Mouse (Mus musculus): ENCODE measurements around the gene Ttll11. TPM values are rescaled to one million over a fixed set of nuclear protein-coding genes. Genes with fewer than 3 reads are reported as not detected.

Gene Ttll11
- total RNA-seq, 2 experiments from 2014 or later: 1.7 to 2.1 TPM

DNA sequence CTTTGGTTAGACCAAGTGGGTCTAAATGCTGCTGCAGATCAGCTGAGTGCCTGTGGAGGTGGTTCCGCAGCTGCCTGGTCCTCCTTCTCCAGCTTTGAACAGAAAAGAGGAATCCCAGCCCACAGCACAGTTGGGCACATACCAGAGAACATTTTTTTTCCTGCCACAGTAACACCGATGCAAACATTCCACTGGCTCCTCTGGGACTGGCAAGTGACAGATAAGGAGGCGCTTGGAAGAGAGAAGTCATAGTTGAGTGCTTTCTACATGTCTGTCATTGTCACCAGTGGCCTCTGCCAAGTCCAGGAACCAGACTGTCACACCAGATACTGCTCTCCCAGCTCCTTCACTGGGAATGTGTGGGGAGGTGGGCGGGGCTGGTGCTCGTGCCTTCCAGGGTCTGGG is 204.1 kb downstream of the Ttll11 start:
- DNase-seq (ENCODE audit: low spot score): no peak

DNA sequence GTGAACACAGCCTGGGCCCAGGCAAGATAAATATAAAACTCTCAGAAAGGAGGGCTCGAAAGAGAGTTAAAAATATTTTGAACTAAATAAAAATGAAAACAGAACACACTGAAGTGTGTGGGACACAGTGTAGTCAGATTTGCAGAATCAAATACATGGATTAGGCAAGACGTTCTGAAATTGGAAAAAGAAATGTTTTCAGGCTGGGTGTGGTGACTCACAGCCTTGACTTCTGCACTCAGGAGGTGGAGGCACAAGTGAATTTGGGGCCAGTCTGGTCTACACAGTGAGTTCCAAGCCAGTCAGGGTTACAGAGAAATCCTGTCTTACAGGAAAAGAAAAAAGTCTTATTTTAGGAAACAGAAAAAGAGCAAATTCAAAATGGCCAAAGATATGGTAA is 209.2 kb downstream of the Ttll11 start:
- DNase-seq (ENCODE audit: low spot score): no peak

DNA sequence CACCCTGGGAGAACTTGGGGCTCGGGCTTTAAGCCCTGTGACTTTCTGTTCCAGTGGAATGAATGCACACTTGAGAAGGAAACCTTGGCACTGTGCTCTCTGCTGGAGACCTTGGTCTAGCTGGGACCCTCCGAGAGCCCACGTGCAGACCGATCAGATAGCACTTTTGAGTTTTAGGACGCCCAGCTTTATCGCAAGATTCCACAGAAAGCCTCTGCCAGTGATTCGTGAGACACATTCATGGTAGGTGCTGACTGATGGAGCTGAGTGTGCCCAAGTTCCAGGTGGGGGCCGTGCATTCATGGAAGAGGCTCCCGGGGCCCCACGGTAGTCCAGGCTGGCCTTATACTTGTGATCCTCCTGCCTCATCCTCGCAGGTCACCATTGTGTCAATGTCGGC is 210.3 kb downstream of the Ttll11 start:
- DNase-seq (ENCODE audit: low spot score): no peak

DNA sequence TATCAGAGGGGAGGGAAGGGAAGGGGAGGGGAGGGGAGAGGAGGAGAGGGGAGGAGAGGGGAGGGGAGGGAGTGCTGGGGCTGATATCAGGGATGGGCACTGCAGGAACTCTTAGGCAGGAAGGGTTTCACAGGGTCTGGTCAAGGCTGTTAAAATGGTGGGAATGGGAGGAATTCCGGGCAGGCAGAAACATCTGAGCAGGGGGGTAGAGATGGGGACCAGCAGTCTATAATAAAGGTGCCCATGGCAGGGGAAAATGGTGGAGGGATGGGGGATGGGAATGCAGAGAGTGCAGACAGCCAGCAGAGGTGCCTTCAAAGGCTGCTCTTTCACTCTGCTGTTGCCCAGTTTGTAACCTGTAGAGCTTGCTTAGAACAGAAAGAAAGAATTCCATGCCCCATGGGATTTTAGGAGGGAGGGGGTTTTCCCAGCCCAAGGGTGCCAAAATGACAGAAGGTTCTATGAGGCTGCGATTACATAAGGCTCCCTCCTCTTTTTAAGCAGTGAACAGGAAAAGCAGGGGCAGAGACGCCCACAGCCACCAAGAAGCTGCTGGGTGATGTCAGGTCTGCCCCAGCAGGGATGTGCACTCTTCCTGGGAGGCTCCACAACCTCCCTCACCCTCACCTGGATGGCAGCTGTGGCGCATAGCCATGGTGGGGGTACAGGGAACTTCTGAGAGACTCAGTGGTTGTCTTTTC is 211.0 kb downstream of the Ttll11 start:
- DNase-seq (ENCODE audit: low spot score): no peak

DNA sequence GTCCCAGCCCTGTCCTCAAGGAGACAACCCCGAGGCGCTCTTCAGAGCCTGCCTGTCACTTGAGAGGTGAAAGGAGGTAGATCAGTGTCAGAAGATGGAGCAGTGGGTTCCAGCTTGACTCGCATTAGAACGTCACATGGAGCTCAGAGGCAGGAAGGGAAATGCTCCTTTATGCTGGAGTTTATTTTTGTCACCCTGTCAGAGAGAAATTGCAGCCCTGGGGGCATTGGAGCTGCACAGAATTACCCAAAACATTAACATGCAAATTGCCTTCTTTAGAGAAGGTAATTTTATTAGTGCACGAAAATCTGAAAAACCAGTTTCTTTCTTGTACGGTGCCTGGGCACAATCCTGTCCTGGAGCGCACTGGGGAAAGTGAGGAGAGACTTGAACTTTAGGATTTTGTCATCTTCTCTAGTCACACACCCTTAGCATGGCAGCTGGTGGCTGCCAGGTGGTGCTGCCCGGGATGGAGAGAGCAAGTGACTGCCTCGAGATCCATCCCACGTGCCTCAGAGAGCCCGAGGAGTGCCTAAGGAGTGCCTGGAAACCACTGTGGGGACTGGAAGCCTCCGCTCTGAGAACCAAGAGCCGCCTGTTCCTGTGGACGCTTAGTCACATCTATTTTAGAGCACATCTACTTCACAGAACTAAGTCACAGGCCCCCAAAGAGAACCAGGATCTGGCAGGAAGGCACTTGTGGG is 211.7 kb downstream of the Ttll11 start:
- no peak for DNase-seq (ENCODE audit: low spot score)

DNA sequence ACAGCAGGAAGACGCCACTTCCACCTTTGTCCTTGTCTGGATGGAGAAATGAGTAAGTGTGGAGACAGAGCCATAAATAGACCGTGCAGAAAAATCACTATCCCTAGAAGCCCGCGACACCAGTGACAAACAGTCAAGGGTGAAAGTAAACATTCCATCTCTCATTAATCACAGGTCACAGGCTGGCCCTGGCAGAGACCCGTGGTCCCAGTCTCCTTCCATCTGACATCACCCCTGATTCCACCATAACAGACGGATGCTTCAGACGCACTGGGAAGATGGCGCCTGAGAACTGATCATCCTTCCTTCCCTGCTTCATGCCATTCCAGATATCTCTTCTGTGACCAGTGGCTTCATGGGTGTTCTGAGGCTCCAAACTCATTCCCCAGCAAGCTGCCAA is 215.4 kb downstream of the Ttll11 start:
- DNase-seq (ENCODE audit: low spot score): no peak

DNA sequence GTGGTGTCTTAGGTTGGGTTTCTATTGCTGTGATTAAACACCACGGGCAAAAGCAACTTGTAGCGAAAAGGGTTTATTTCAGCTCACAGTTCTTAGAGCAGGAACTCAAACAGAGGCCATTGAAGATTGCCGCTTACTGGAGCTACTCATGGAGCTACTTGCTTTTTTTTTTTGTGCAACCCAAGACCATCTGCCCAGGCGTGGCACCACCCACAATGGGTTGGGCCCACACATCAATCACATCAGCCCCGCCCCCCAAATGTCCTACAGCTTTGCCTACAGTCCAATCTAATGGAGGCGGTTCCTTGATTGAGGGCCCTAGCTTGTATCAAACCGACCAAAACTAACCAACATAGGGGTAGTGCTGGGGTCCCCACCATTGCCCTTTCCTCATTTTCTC is 215.9 kb downstream of the Ttll11 start:
- no peak for DNase-seq (ENCODE audit: low spot score)

DNA sequence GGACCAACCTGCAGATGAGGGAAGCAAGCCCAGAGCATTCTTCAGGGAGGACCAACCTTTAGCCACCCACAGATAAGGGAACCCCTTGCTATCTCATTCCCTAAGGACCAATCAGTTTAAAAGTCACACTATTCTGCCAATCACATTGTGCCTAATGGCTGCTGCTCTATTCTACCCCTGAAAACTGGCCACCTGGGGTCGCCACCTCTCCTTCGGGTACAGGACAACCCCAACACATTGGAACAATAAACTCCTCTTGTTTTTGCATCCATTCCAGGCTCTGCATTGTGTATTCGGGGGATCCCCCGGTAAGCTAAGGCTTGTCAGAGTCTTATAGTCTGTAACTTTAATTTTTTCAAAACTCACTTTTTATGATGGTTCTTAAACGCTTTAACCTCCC is 218.3 kb downstream of the Ttll11 start:
- DNase-seq (ENCODE audit: low spot score): no peak

DNA sequence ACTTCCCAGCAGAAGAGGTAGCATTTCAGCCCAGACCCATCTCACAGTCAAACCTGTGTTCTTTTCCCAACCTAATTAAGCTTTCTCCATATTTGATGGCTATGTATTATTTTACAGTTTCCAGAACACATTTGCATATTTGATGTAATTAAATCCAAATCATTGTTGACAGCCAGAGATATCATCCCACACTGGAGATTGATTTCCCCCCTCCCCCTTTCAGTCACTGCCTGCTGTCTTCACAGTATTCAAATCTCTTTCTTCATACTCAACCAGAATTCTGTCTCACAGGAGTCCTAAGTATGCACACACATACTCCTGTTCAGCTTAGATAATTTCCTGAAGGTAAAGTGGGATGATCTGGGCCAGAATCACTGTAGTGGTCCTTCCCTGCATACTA is 218.8 kb downstream of the Ttll11 start:
- no peak for DNase-seq (ENCODE audit: low spot score)

DNA sequence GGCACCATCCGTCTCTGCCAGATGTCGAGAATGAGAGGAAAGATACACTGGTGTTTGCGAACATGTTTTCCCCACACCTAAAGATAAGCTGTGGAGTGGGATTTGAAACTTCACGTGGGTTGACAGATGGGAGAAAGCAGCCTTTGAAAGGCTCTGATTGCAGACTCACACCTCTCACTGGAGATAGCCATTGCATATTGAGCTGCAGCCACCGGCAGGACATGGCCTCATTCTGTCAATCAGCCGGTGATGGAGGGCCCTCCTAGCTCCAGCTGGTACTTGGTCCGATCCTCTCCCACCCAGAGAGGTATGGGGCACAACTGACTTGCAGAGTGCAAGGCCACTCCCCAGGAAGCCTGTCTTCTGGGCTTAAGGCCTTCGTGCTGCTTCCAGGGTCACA is 219.4 kb downstream of the Ttll11 start:
- no peak for DNase-seq (ENCODE audit: low spot score)

DNA sequence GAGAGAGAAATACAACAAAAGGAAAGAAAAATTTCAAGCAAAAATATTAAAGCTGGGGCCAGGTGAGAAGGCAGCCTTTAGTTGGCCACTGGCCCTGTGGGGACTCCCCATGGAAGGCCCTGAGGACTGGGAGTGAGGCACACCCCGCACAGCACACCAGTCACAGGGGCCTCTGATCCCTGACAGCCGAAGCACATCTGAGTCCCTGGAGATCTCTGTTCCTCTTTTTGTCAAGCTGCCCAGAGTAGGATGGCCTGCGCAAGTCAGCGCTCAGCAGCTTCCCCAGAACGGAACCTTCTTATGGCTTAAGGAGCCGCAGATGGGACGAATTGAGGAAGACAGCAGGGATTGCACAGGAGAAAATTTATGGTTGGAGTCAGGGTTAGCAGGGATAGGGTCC is 223.2 kb downstream of the Ttll11 start:
- DNase-seq (ENCODE audit: low spot score): peak; percentile 13

DNA sequence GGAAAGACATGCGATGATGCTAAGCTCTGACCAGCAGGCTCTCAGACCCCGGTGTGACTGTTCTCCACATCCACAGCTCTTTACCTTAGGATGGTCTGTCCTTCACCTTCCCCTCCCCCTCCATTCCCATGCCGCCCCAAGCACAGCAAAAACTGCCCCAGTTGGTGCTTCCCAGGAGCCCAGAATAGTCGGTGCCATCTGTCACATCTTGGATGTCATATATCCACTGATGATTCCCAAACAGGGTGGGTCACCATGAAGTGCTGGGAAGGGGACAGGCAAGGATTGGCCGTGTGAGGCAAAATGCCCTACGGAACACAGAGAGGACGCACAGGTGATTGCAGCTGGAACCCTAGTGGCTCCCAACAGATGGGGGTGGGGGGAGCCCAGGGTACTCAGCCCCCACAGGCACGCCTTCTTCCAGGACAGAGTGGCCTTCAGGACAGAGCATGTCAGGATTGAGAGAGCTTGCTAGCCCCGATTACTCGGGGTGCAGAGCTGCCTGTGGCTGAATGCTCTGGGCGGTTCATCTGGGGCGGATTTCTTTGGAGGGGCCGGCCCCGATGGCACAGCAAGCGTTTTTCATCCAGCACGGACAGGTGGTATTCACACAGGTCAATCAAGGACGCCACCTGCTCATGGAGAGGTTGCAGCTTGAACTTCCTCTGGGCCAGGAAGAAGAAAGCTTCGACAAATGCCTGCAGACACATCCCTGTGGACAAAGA is 227.8 kb downstream of the Ttll11 start:
- DNase-seq (ENCODE audit: low spot score): no peak

DNA sequence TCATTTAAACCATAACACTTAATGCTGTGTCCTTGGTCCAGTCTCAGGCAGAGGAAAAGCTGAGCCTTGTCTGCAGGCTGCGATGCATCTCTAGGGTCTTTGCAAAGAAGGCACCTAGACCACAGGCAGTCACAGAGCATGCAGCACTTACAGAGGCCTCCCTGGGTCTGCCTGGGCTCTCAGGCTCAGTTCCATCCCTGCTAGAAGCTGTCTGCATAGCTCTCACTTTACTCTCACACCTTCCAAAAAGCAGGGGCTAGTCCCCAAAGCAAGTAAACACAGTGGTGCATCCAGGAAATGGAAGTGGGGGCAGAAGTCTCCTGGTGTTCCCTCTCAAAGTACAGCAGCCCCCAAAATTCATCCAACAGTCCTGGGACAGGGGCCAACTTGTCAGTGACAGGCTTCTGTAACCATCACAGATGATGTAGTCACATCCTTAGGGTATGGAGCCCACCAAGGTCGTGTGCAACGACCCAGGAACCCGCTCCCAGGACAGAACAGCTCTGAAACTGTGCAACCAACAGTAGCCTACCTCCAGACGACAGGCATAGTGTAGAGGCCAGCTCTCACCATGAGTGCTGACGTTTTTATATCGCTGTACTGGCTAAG is 229.1 kb downstream of the Ttll11 start:
- no peak for DNase-seq (ENCODE audit: low spot score)

DNA sequence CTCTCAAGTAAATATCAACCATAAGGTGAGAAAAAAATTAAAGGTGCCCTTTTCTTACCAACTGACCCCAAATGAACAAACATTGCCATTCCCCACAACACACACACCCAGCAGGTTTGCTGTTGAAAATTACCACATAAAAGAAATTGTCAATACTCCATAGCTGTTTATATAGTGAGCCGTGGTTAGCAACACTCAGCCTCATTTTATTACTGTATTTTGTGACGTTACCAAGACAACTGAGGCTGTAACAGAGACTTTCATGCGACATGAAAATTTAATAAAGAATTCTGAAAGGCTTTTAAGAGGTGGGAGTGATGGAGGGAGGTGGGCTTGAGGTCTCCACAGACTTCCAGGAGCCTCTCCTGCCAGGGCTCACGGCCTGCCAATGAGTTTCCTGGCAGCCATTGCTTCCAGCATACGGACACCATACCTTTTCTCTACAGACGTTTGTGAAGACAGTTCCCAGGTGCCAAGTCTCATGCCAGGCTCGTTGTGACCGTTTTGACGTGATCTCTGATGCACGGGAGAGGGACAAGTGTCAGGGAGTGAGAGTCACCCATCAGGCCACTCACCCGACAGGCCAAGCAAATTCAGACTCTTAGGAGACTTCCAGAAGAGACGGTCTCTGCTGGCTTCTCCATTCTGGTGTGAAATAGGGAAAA is 232.2 kb downstream of the Ttll11 start:
- no peak for DNase-seq (ENCODE audit: low spot score)

DNA sequence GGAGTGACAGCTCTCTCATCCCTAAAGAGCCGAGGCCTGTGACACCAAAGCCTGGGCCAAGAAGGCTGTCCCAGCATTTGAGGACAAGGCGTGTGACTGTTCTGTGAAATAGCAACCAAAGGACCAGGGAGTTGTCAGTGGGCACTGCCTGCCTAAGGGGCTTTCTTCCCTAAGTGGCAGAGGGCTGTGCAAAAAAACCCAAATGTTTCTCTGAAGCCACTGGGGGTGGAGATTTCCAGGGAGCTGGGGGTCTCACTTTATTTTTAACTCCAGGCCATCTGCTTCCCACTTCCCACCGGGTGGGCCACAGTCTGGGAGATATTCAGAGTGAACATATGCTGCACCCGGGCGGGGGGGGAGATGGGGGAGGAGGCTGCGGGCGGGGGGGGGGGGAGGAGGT is 233.1 kb downstream of the Ttll11 start:
- DNase-seq (ENCODE audit: low spot score): no peak

DNA sequence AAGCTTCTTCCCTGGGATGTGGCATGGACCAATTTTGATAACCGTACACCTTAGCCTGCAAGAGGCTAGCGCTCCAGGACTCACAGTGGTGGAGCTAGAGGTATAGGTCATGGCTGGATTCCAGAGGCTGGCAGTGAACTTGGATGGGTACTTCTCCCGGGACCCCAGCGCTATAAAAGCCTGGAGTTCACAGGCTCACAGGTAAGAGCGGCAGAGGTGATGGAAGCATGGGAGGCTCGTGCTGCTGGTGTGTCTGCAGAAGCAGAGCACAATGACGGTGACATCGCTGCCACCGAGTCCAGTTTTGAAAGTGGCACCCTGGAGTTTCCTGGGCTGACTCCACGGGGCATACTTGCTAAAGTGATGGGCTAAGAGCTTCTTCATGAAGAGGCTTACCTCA is 233.8 kb downstream of the Ttll11 start:
- DNase-seq (ENCODE audit: low spot score): no peak

DNA sequence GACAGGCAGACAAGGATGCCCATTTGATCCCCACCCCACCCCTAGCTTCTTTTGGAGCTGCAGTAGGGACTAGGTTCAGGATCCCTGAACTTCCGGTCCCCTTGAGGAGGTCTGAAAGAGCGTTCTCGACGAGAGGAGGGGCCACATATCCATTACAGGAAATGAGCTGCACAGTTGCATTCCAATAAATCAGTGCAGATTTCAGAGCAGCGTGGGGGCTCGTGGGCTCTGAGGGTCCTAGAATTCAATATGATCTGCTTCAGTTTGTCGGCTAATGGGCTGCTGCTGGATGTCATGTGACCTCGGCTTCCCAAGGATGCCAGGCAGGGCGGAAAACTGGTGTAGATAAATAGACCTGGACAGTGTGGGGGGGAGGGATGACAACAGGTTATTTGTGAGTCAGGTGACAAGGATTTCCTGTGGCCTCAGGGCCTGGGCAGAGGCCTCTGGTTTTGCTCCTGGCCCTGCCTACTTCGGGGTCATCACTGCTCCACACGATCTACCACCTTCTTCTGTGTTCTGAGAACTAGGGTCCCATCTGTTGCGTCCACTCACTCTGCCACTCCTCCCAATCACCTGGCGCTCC is 240.0 kb downstream of the Ttll11 start:
- no peak for DNase-seq (ENCODE audit: low spot score)

DNA sequence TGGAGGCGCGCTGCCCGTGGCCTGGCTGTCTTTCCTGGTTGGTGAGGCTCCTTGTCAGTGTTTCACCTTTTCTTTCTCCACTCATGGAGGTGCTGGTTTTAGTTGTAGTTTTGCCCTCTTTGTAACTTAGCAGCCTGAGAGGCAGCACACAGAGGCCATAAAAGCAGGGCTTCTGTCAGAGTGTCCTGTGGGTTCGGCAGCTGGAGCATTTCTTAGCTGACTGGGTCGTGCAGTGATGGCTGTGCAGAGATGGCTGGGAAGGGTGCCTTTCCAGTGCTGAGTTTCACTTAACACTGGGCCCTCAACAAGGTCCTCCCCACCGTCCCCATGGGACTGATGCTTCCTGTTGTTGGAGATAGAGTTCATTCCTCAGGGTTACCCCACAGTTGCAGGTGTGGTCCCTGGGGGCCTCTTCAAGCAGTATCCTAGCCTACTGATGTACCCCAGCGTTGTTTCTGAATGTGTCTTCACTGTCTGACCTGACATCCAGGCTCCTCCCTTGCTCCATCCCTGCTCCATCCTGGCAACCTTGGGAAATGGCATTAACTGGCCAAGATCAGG is 242.2 kb downstream of the Ttll11 start:
- DNase-seq (ENCODE audit: low spot score): no peak

DNA sequence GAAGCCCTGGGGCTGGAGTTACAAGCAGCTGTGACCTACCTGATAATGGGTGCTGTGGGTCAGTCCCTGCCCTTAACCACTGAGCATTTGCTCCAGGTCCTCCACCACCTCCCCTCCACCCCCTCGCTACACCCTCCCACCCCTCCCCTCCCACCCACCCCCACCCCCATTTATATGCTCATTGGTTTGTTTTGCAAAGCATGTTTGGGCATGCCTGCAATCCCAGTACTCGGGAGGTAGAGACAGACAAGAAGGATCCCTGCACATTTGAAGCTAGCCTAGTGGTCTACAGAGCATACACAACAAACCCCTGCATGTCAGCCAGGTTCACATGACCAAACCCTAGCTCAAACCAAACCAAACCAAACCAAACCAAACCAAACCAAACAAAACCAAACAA is 243.7 kb downstream of the Ttll11 start:
- no peak for DNase-seq (ENCODE audit: low spot score)

DNA sequence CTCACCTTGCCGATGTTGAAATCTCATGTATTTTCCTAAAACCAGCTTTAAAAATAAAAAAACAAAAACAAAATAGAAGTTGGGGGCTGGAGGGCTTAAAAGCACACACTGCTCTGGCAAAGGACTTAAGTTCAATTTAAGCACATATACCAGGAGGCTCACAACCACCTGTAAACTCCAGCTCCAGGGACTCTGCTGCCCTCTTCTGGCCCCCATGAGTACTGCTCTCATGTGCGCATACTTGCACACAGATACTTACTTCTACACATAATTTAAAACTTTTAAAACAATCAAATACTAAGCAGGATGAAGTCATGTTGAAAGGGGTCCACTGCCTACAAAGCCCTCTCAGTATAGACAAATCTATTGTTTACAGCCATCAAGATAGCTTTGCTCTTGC is 244.7 kb downstream of the Ttll11 start:
- no peak for DNase-seq (ENCODE audit: low spot score)

All from gastrocnemius, adult 18-20 months (tissue).